Mouse (Mus musculus) spleen, postnatal 36 days (tissue): Measurements from ENCODE around the gene Camsap2.

ENCODE experiments used
- DNase-seq, 2 experiments: peaks; one replicate each; pipeline ENCODE4 v3.0.0; 2022; ENCODE audit warnings: low spot score in 2 of 2, mixed read lengths in 1 of 2

The Camsap2 gene

DNA sequence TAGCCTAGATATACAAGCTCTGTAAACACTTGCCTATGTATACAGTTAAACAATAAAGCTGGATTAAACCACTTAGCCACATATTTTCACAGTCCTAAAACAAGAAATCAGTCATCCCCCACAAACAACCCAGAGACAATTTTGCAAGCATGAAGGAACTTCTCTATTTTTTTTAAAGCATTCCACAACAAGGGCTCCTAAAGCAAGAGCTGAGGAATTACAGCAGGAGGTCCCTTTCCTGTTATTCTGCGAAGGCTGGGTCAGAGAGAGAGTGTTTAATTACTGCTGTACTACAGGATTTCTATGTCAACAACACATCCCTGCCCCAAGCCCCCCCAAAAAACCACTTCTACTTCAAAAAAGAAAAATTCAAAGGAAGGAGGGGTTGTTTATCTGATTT lies 1.6 kb downstream of the Camsap2 start:
- DNase-seq, result no peak

DNA sequence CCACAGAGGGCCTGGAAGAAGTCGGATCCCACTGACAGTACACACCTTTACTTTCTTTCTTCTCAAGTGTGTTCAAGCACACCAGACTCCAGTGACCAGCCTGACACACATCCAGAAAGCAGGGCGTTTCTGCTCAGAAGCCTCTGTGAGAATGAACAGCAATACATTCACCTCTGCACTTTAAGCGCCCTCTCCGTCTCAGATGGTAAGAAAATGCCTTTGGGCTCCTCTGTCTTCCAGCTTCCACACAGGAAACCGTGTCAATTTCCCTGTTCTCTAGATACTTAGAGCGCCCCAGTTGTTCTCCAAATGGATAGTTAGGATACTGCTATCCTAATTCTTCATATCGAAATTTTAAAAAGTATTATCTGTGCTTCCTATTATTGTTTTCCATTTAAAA lies 2.2 kb downstream of the Camsap2 start:
- DNase-seq, result no peak

DNA sequence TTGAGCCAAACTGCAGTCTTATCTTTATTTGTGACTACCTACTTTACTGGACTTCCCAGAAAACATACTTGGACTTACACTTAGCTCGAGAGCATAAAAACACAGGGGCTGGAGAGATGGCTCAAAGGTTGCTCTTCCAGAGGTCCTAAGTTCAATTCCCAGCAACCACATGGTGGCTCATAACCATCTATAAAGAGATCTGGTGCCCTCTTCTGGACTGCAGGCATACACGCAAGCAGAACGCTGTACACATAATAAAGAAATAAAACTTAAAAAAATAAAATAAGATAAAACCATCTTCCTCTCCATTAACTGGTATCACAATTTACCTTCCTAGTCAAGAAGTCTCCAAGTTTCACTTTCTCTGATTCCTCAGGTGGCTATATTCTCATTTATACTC lies 5.4 kb downstream of the Camsap2 start:
- no peak for DNase-seq

DNA sequence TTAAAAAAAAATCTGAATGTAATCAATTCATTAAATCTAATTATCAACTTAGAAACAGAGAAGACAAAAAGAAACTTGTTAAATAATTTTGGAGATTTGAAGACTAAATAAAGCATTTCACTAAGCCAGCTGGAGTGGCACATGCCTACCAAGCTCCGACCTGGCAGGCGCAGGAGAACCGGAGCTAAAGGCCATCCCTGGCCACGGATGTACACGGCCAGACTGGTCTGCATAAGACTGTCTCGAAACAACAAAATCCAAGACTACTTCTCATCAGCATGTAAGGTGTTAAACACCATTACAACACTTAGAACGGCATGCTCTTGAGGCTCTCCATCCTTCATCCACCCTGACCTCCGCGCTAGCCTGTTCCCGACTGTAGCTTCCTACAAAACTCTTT lies 11.2 kb downstream of the Camsap2 start:
- no peak for DNase-seq

DNA sequence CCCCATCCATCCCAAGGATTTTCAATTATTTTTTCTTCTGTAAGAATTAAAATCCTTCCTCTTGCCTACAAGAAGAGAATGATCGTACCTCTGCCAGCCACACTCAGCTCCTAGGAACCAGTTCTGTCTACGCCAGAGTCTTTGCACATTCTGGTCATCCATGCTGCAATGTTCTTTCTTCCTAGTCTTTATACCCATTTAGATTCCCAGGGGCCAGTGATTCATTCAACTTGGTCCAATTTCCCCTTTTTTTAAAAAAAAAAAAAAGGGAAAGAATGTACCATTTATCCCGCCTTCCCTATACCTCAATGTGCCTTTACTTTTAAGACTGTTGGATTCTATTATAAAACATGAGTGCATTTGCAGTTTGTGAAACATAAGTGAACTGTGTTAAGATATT lies 12.4 kb downstream of the Camsap2 start:
- DNase-seq, result no peak

DNA sequence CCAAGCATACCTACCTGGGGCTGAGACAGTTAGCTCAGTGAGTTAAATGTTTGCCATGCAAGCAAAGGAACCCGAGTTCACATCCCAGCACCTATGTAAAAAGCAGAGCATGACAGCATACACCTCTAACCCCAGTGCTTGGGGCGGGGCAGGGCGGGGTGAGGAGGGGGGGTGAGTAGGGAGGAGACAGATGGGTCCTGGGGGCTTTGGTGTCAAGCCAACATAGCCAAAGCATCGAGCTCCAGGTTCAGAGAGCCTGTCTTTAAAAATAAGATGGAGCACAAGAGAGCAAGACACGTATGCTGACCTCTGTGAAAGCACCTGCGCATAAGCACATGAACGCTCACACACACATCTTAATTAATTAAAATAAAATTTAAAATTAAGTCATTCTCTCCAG lies 12.8 kb downstream of the Camsap2 start:
- no peak for DNase-seq

DNA sequence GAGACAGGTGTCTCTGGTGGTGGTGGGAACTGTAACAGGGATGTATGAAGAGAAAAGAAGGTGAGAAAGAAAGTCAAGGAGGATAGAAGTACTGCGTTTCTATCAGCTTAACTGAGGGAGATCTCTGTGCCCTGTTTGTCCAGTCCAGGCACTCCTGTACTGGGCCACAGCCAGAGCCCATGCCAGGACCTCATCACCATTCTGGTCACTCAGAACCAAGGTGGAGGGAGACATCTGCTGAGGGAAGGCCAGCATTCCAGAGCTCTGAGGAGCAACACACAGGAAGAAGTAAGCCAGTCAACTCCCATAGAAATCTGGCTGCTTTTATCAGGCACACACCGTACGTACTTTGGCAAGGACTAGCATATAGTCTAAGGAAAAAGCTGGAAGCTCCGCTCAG lies 14.1 kb downstream of the Camsap2 start:
- DNase-seq, result no peak

DNA sequence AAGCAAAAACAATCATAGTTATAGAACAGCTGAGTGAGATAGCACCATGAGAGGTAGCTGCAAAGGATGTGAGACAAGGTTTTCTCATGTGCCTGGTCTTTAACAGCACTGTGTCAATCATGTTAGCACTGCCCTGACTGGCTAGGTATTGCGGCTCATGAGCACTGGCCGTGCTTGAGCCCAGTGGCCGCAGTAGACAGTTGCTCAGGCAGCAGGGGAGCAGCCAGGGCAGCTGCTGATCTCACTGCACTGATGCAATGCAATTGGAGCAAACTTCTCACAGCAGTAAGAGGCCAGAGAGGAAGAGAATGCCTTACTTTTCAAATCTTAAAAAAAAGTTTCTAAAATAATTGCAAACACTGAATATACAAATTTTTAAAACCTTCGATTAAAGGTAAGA lies 16.5 kb downstream of the Camsap2 start:
- DNase-seq, result no peak

DNA sequence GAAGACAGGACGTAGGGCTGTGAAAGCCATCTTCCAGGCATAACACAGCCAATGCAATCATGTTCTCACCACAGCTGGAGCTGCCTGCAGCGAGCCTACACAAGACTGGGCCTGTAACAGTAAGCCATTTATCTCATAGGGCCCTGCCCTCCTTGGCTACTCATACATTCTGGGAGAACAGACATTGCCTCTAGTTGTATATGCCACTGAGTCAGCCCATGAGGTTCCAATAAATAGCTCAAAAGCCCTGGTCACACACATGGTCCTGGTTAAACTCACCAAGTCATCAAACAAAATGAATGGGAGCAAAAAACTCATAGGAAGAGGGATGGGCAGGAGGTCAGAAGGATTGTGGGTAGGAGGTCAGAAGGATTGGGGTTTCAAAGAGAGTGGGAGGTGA lies 17.3 kb downstream of the Camsap2 start:
- DNase-seq, result no peak

DNA sequence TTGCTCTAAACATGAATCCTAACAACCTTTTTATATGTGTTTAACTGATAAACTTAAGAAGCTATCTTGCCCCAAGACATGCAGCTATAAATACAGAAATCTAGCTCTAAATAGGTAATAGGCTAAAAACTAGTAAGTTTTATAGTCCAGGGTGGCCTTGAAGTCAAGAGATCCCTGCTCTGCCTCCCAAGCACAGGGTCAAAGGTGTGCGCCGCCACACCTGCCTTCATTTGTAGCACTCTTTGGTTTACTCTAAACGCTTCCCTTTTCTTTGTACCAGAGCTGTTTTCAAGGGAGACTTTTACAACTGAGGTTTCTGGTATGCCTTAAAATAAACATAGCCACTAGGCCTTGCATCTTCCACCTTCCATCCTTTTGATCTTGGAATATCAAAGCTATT lies 18.3 kb downstream of the Camsap2 start:
- DNase-seq, result no peak

DNA sequence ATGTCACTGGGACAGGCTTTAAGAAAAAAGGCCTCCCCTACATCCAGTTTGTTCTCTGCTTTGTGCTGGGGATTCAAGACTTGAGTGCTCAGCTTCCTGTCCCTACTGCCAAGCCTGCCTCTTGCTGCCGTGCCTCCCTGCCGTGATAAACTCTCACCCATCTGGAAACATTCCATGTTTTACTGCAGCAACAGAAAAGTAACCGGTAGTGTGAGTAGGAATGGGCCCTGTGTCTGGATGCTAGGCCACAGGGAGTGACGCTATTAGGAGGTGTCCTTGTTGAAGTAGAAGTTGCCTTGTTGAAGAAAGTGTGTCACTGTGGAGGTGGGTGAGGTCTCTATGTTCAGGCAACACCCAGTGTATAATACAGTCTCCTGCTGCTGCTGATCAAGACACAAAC lies 20.0 kb downstream of the Camsap2 start:
- no peak for DNase-seq

DNA sequence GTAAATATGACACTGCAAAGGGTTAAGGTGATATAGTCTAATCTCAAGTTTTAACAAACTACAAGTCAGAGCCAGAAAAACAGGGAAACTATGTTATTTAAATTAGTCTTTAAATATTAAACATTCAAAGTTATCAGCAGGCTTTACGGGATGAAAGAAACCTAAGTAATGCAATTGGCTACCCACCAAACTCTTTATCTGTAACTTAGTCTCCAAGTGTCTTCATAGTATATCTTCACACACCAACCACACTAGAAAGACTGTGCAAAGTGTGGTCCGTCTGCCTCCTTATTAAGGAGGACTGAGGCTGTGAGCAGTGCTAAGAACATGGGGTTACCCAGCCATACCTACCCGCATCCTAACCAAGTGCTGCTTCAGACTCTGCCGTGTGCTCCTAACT lies 23.6 kb downstream of the Camsap2 start:
- no peak for DNase-seq

DNA sequence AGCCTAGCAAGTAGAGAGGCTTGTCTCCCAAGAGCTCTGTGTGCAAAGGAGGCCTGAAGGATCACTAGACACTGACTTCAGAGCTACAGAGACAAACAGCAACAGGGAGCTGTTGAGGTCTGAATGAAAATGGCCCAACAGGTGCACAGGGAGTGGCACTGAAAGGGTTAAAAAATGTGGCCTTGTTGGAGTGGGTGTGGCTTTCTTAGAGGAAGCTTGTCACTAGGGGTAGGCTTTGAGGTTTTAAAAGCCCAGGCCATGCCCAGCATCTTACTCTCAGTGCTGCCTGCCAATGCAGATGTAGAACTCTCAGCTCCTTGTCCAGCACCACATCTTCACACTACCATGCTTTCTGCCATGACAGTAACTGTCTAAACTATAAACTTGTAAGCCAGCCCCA lies 29.6 kb downstream of the Camsap2 start:
- no peak for DNase-seq

DNA sequence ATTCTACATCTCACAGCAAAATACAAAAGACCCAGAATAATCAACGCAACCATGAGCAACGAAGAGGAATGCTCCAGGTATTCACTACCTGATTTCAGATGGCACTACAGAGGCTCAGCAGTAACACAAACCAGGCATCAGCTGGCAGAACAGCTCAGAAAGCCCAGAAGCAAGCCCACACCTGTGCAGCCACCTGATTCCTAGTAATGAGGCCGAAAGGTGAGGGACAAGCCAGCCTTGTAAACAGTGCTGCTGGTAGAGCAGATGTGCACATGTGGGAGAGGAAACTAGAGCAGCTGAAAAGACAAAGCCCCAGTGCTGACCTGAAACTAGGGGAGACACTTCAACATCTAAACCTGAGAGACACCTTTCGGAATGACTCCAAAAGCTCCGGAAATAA lies 36.7 kb downstream of the Camsap2 start:
- DNase-seq, result no peak

DNA sequence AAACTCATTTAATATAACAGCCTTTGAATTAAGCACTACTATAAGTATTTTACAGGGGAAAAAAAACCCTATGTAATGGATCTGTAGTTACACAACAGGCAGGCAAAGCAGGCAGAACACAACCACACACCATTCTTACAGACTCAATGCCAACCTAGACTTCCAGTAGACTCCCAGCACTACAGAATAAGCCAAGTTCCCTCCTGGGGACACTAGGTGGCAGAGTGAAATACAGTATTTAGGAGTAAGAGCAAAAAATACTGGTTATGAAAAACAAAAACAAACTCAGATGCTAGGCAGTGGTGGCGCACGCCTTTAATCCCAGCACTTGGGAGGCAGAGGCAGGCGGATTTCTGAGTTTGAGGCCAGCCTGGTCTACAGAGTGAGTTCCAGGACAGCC lies 39.5 kb downstream of the Camsap2 start:
- DNase-seq, result peak in 1 of 2 experiments; percentile 24

DNA sequence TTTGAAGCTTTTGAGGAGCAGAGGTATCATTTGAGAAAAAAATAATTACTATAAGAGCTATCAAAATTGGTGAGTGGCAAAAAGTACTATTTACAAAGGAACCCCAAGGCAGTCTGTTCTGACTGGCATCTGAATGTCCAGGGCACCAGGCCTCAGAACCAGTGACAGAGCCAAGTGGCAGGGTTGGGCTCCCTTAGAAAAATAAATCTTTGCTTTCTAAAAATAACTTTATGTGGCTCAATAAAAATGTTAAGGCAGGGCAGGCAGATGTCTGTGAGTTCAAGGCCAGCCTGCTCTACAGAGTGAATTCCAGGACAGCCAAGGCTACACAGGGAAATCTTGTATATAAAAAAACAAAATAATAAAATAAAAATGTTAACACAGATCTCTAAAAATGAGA lies 51.9 kb downstream of the Camsap2 start:
- no peak for DNase-seq

DNA sequence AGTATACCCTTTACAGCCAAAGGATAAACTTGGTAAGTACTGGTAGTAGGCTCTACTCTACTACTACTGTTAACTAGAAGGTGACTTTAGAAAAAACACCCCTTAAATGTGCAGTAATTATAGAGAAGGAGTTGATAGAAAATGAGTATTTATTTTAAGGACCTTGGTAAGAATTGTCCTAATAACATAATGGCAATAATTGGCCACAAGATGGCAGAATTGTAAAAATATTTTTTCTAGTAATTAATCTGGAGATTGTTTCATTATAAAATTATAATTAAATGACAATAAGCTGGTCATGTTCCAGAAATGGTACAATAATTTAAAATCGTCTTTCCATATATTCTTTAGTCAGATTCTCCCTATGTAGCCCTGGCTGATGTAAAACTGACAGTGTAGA lies 56.1 kb downstream of the Camsap2 start:
- DNase-seq, result no peak

DNA sequence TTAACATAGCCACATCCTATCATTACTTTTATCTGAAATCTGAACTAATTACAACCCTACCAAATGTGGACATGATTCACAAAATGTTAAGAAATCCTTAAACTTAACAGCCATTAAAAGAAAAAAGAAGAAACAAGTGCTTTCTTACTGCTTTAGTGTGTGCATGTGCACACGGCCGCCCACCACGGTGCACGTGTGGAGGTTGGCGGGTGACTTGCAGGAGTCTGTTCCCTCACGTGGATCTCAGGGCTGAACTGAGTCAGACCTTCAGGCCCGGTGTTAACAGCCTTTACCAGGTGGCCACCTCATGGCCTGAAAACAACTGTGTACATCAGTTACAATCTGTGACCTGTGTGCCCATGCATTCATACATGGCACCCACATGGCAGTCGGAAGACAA lies 68.5 kb downstream of the Camsap2 start:
- no peak for DNase-seq

DNA sequence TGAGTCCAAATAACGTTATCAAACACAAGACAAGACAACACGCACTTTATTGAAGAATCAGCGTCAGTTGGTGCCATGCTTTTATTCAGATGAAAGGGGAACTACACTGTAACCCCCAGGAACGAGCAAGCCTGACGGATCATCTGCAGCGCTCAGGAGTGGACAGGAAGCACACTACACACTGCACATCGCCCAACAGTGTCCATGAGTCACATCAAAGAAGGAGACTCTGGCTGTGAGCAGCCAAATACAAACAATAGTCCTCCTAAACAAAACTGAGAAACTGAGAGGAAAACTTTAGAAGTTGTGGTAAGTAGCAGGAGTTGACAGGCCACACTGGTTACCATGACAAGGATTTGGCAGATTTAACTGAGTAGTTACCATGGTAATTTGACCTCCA lies 77.7 kb downstream of the Camsap2 start:
- no peak for DNase-seq

DNA sequence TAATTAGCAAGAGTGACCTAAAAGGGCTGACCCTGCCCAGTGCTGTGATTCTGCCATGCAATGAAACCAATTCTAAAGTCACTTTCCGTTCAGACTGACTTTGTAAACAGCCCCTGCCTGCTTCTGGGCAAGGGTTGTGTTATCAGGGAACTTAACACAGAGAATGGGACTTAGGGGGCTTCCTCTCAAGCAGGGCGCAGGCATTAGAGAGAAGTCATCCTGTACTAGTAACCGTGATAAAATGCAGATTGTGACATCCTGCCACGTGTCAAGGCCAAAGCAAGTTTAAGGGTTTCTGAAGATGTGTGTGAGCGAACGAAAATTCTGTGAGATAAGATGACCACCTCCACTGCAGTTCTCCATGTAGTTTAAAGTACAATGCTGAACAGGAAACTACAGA lies 79.8 kb downstream of the Camsap2 start:
- DNase-seq, result no peak

DNA sequence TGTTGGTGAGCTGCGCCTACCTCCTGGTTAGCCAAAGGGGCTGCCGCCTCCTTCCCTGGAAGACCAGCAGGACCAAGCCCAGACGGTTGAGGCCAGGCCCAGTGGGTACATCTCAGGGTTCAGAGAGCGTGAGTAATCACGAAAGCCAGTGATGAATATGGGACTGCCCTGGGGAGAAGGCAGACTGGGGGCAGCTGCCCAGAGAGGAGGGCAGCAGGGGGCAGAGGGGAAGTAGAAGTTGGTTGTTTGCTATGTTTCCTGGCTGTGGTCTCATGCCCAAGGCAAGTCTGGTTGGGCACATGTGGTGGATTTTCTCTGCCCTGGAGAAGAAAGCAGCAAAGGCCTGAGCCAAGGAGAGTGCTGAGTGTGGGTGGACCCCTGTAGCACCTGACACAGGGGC lies 82.5 kb downstream of the Camsap2 start:
- no peak for DNase-seq

DNA sequence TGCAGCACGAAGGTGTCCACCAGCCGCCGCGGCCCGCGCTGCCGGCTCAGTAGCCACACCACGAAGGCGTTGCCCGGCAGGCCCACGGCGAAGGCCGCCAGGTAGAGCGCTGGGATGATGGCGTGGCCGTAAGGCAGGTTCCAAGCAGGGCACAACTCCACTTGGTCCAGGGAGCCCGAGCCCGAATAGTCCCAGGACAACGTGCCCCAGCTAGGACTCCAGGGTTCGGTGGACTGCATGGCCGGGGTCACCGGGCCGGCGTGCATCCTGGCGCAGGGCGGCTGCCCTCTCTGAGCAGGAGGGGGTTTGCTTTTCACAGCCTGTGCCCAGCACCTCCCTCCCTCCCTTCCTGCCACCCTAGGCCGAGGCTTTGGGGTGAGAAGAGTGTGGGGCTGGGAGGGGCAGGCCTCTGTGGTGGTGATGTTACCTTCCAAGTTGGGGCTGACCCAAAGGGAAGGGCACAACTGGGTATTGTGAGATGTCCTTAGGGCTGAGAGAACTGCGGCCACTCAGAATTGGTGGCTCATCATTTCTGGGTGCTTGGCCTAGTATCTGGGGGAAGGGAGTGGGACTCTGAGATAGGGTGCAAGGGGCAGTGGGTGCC lies 85.2 kb downstream of the Camsap2 start, which contains the start of gene Gpr25:
Gene Gpr25, minus strand, starts transcription at position 239 of the 604 bp plus-strand sequence.
- no peak for DNase-seq

DNA sequence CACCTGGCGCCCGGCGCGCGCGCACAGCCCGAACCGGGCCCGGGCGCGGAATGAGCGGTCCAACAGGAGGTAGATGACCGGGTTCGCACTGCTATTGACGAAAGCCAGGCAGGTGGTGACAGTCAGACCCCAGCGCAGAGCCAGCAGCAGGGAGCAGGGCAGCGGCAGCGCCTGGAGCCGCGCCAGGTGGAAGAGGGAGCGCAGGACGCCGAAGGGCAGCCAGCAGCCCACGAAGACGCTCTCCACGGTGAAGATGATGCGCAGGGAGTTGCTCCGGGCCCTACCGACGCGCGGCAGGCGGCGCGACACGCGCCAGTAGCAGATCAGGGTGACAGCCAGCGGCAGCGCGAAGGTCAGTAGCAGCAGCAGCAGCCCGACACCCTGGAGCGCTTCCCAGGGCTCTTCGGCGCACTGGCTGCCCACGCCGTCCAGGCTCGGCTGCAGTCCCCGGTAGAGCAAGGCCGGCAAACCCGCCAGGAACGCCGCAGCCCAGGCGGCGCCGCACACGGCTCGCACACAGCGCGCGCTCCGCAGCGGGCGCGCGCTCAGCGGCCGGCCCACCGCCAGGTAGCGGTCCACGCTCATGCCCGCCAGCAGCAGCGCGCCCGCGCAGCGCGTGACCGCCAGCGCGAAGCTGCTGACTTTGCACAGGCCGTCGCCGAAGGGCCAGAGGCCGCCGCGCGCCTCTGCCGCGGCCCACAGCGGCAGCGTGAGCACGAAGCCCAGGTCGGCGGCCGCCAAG lies 85.8 kb downstream of the Camsap2 start:
- DNase-seq, result no peak

DNA sequence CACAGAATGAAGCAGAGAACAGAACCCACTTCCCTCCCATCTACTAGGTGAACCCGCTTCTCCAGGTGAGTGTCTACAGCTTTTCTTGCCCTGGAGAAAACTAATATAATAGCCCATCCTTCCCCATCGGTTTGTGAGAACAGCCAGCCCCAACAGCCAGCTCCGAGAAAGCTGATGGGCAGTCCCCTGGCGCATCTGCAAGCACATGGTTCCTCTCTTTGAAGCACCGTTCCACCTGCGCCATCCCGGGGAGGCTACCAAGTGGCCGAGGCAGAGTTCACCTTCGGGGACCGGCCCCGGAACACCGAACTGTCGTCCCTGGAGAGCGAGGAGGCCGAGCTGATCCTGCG lies 86.4 kb downstream of the Camsap2 start:
- DNase-seq, result no peak
